Mouse (Mus musculus): Measurements from ENCODE around the gene Sap30. TPM values are rescaled to one million over a fixed set of nuclear protein-coding genes. Genes with fewer than 3 reads are reported as not detected.

Sap30 gene
- 38.5 and 53.1 TPM in 2 replicates for polyA plus RNA-seq (2012)

- no peak for TF ChIP-seq GATA1 (IDR thresholded peaks at IDR 0.05; ENCODE audit: low read length)
Measured at GRCm38 (mm10) chr8:57487441-57488155, at the start of gene Sap30. Sap30 (minus strand) TSS chr8:57487860.

GRCm38 (mm10) chr8:57536167-57536566 lies 48.5 kb upstream of the Sap30 start:
- no peak for TF ChIP-seq GATA1 (IDR thresholded peaks at IDR 0.05; ENCODE audit: low read length)

GRCm38 (mm10) chr8:57534495-57534894 lies 46.8 kb upstream of the Sap30 start:
- no peak for TF ChIP-seq GATA1 (IDR thresholded peaks at IDR 0.05; ENCODE audit: low read length)

GRCm38 (mm10) chr8:57533106-57533505 lies 45.4 kb upstream of the Sap30 start:
- no peak for TF ChIP-seq GATA1 (IDR thresholded peaks at IDR 0.05; ENCODE audit: low read length)

GRCm38 (mm10) chr8:57532223-57532622 lies 44.6 kb upstream of the Sap30 start:
- TF ChIP-seq GATA1 (IDR thresholded peaks at IDR 0.05; ENCODE audit: low read length), result no peak

- no peak for TF ChIP-seq GATA1 (IDR thresholded peaks at IDR 0.05; ENCODE audit: low read length)
Measured at GRCm38 (mm10) chr8:57530666-57531349, 43.1 kb upstream of the Sap30 start.

- no peak for TF ChIP-seq GATA1 (IDR thresholded peaks at IDR 0.05; ENCODE audit: low read length)
Measured at GRCm38 (mm10) chr8:57530238-57530637, 42.6 kb upstream of the Sap30 start.

GRCm38 (mm10) chr8:57528036-57528435 lies 40.4 kb upstream of the Sap30 start:
- TF ChIP-seq GATA1 (IDR thresholded peaks at IDR 0.05; ENCODE audit: low read length), result no peak

- no peak for TF ChIP-seq GATA1 (IDR thresholded peaks at IDR 0.05; ENCODE audit: low read length)
Measured at GRCm38 (mm10) chr8:57520186-57520786, 32.6 kb upstream of the Sap30 start.

GRCm38 (mm10) chr8:57517723-57518122 lies 30.1 kb upstream of the Sap30 start:
- TF ChIP-seq GATA1 (IDR thresholded peaks at IDR 0.05; ENCODE audit: low read length), result no peak

GRCm38 (mm10) chr8:57513178-57513661 lies 25.6 kb upstream of the Sap30 start:
- TF ChIP-seq GATA1 (IDR thresholded peaks at IDR 0.05; ENCODE audit: low read length), result peak; percentile 21

- TF ChIP-seq GATA1 (IDR thresholded peaks at IDR 0.05; ENCODE audit: low read length), result no peak
Measured at GRCm38 (mm10) chr8:57512141-57513056, 24.7 kb upstream of the Sap30 start.

- no peak for TF ChIP-seq GATA1 (IDR thresholded peaks at IDR 0.05; ENCODE audit: low read length)
Measured at GRCm38 (mm10) chr8:57511316-57512118, 23.9 kb upstream of the Sap30 start, which contains the start of gene Hmgb2. Hmgb2 (plus strand) TSS chr8:57511907.

GRCm38 (mm10) chr8:57510791-57511315 lies 23.2 kb upstream of the Sap30 start:
- no peak for TF ChIP-seq GATA1 (IDR thresholded peaks at IDR 0.05; ENCODE audit: low read length)
